Mouse (Mus musculus): ENCODE results near the gene Mrpl27. TPM values are rescaled to one million over a fixed set of nuclear protein-coding genes. Genes with fewer than 3 reads are reported as not detected.

Gene Mrpl27
- total and polyA plus RNA-seq, 3 experiments, result 26.2 to 70.6 (median 54.7) TPM

- ATAC-seq (ENCODE audit: extremely low read depth, insufficient number of reproducible peaks, low FRiP score, poor library complexity, severe bottlenecking), result no peak
- no peak for DNase-seq (ENCODE audit: low spot score)
- no peaks in the 10 kb centered on the region for H3K9me3 ChIP-seq (replicated peaks)
- no peak overlapping the region for H3K4me3 ChIP-seq (ENCODE audit: low read depth, low read length)
- TF ChIP-seq POLR2AphosphoS5 (IDR thresholded peaks at IDR 0.05; ENCODE audit: insufficient replicate concordance, low read depth, low read length) (no peak), GATA1 (IDR thresholded peaks at IDR 0.05; ENCODE audit: borderline replicate concordance, low read length) (no peak), TAL1 (conservative IDR thresholded peaks at IDR 0.05; ENCODE audit: low read depth, low read length) (no peak), GATA2 (IDR thresholded peaks at IDR 0.05; ENCODE audit: borderline replicate concordance, low read depth, low read length) (no peak), CTCF (IDR thresholded peaks at IDR 0.05; ENCODE audit: low read depth, low read length) (no peak)
- H3K36me3 ChIP-seq (replicated peaks), result no peaks in the 10 kb centered on the region
- H3K27me3 ChIP-seq (ENCODE audit: insufficient read depth, low read length), result peaks cover 5% of the 10 kb centered on the region
- H3K4me1 ChIP-seq (ENCODE audit: insufficient read depth, low read depth, low read length), result peaks cover 6% of the 10 kb centered on the region
Observed at GRCm38 (mm10) chr11:94620766-94621457, 32.7 kb upstream of the Mrpl27 start.

DNA sequence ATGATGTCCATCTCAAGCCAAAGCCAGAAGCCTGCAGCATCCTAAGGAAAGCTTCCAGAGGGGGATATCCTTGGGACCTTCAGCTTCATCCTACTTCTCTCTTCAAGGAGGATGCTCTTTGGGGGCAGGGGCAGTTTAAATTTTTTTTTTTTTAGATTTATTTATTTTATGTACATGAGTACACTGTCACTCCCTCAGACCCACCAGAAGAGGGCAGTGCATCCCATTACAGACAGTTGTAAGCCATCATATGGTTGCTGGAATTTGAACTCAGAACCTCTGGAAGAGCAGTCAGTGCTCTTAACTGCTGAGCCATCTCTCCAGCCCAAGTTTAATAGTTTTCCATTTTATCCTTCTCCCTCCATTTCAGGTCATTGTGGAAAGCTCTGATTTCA lies 32.1 kb upstream of the Mrpl27 start:
- DNase-seq (ENCODE audit: low spot score), result no peak
- Histone ChIP-seq H3K4me1 (ENCODE audit: insufficient read depth, low read depth, low read length) (peaks cover 6% of the 10 kb centered on the region), H3K27me3 (ENCODE audit: insufficient read depth, low read length) (peaks cover 4% of the 10 kb centered on the region; the same call in 1 of the 2 replicates), H3K9me3 (replicated peaks) (no peaks in the 10 kb centered on the region), H3K36me3 (replicated peaks) (no peaks in the 10 kb centered on the region), H3K4me3 (ENCODE audit: low read depth, low read length) (no peak overlapping the region)
- ATAC-seq (ENCODE audit: extremely low read depth, insufficient number of reproducible peaks, low FRiP score, poor library complexity, severe bottlenecking), result no peak
- TF ChIP-seq TAL1 (conservative IDR thresholded peaks at IDR 0.05; ENCODE audit: low read depth, low read length) (no peak), CTCF (IDR thresholded peaks at IDR 0.05; ENCODE audit: low read depth, low read length) (no peak)

DNA sequence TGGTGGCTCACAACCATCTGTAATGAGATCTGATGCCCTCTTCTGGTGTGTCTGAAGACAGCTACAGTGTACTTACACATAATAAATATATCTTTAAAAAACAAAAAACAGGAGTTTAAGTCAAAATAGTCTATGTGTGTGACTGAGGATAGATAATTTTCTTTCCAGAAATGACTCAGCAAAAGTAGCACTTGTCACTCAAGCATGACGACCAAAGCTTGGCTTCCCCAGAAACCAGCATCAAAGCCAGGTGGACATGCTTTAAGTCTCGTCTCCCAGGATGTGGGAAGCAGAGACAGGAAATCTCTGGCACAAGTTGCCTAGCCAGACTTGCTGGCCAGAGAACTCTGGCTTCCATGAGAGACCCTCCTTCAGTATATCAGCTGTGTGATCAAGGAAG lies 31.4 kb upstream of the Mrpl27 start:
- Histone ChIP-seq H3K4me3 (ENCODE audit: low read depth, low read length) (no peak overlapping the region), H3K9me3 (replicated peaks) (no peaks in the 10 kb centered on the region), H3K36me3 (replicated peaks) (no peaks in the 10 kb centered on the region), H3K27me3 (ENCODE audit: insufficient read depth, low read length) (peaks cover 4% of the 10 kb centered on the region; the same call in 1 of the 2 replicates), H3K4me1 (ENCODE audit: insufficient read depth, low read depth, low read length) (peaks cover 6% of the 10 kb centered on the region)
- ATAC-seq (ENCODE audit: extremely low read depth, insufficient number of reproducible peaks, low FRiP score, poor library complexity, severe bottlenecking) (no peak), DNase-seq (ENCODE audit: low spot score) (no peak)
- TF ChIP-seq GATA1 (IDR thresholded peaks at IDR 0.05; ENCODE audit: borderline replicate concordance, low read length) (no peak), POLR2AphosphoS5 (IDR thresholded peaks at IDR 0.05; ENCODE audit: insufficient replicate concordance, low read depth, low read length) (no peak), CTCF (IDR thresholded peaks at IDR 0.05; ENCODE audit: low read depth, low read length) (no peak), TAL1 (conservative IDR thresholded peaks at IDR 0.05; ENCODE audit: low read depth, low read length) (no peak), GATA2 (IDR thresholded peaks at IDR 0.05; ENCODE audit: borderline replicate concordance, low read depth, low read length) (no peak)

DNA sequence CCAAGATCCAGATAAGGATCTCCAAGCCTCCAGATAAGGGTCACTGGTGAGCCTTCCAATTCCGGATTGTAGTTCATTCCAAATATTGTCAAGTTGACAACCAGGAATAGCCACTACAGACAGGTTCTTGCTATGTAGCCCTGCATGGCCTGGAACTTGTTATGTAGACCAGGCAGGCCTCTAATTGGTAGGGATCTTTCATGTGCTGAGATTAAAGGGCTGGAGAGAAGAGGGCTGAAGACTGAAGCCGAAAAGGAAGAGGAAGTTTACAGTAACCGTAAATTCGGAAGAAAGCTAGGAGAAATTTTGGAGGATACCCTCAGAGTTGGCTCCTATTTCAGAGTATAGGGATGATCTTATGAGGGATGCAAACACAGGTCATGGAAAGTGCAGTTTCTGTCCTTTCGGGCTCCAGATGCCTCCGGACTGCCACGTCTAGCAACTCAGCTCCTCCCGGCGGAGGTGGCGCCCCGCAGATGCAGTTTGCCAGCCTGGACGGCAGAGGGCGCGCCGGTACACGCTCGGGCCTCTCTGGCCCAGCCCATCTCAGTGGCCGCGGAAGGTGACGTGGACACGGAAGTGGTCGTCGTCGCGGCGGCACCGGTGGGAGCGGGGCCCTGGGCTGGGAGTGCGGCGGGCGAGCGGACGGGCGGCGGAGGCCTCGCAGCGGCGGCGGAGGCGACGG lies 24.2 kb upstream of the Mrpl27 start, which contains the start of gene Lrrc59:
Lrrc59 (plus strand) TSS at position 569 of the 685 bp plus-strand sequence.
- no peaks in the 10 kb centered on the region for H3K9me3 ChIP-seq (replicated peaks)
- no peaks in the 10 kb centered on the region for H3K27me3 ChIP-seq (ENCODE audit: insufficient read depth, low read length)
- peaks cover 28% of the 10 kb centered on the region for H3K4me1 ChIP-seq (ENCODE audit: insufficient read depth, low read depth, low read length)
- no peak for TF ChIP-seq GATA1 (IDR thresholded peaks at IDR 0.05; ENCODE audit: borderline replicate concordance, low read length)
- peak; percentile 95 for TF ChIP-seq CTCF (IDR thresholded peaks at IDR 0.05; ENCODE audit: low read depth, low read length)
- H3K36me3 ChIP-seq (replicated peaks), result peaks cover 38% of the 10 kb centered on the region
- DNase-seq (ENCODE audit: low spot score), result peak; percentile 88
- peak within 1 kb of the TSS; percentile 94 for H3K4me3 ChIP-seq (ENCODE audit: low read depth, low read length)
- ATAC-seq (ENCODE audit: extremely low read depth, insufficient number of reproducible peaks, low FRiP score, poor library complexity, severe bottlenecking), result peak; percentile 94

DNA sequence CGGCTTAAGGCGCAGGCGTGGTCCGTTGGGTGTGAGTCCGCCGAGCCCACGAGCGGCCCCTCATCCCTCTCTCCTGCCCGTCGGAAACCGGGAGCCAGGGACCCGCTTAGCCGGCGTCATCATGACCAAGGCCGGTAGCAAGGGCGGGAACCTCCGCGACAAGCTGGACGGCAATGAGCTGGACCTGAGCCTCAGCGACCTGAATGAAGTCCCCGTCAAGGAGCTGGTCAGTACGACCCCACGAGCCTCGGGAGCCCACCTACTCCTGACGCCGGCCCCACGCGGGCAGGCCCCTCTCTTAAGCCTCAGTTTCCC lies 23.7 kb upstream of the Mrpl27 start:
- no peak for ATAC-seq (ENCODE audit: extremely low read depth, insufficient number of reproducible peaks, low FRiP score, poor library complexity, severe bottlenecking)
- Histone ChIP-seq H3K9me3 (replicated peaks) (no peaks in the 10 kb centered on the region), H3K4me1 (ENCODE audit: insufficient read depth, low read depth, low read length) (peaks cover 32% of the 10 kb centered on the region), H3K27me3 (ENCODE audit: insufficient read depth, low read length) (no peaks in the 10 kb centered on the region), H3K4me3 (ENCODE audit: low read depth, low read length) (peak overlapping the region; percentile 94), H3K36me3 (replicated peaks) (peaks cover 43% of the 10 kb centered on the region)
- TF ChIP-seq GATA1 (IDR thresholded peaks at IDR 0.05; ENCODE audit: borderline replicate concordance, low read length) (no peak), POLR2AphosphoS5 (IDR thresholded peaks at IDR 0.05; ENCODE audit: insufficient replicate concordance, low read depth, low read length) (no peak), GATA2 (IDR thresholded peaks at IDR 0.05; ENCODE audit: borderline replicate concordance, low read depth, low read length) (no peak), CTCF (IDR thresholded peaks at IDR 0.05; ENCODE audit: low read depth, low read length) (no peak), TAL1 (conservative IDR thresholded peaks at IDR 0.05; ENCODE audit: low read depth, low read length) (no peak)
- no peak for DNase-seq (ENCODE audit: low spot score)

DNA sequence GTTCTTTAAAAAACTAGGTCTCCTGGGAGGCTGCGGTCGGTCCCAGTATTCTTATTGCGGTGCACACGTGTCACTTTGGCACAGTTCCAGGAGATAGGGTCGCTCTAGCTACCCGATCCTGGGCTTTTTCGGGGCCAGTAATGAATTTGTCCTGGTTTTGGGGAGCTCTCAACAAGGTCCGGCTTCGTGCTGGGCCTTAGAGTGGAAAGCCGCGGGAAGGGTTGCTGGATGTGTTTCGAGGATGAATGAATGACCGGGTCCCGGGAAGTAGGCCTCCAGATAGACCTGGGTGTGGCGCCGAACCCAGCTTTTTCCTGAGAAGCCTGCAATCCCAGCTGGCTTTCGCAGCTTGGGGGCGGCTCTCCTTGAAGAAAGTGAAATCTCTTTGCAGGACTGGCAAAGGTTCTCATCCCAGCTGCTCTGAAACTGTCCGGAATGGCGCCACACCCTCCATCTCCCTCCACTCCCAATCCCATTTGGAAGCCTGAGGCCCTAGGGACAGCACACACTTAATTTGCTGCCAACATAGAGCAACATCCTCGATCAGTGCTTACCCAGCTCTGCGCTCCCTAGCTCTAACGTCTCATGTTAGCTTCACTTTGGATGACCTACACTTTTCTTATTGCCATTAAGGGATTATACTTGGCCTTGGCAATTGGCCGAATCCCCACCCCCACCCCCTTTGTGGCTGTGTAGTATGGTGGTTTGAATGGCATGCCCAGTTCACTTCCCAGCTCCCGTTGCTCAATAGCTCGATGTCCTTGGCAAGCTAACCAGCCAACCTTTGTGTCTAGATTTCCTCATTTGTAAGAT lies 23.2 kb upstream of the Mrpl27 start:
- DNase-seq (ENCODE audit: low spot score), result peak; percentile 34

More for the DNA sequence above, 23.2 kb upstream of the Mrpl27 start:
- no peak for ATAC-seq (ENCODE audit: extremely low read depth, insufficient number of reproducible peaks, low FRiP score, poor library complexity, severe bottlenecking)
- Histone ChIP-seq H3K9me3 (replicated peaks) (no peaks in the 10 kb centered on the region), H3K36me3 (replicated peaks) (peaks cover 48% of the 10 kb centered on the region), H3K27me3 (ENCODE audit: insufficient read depth, low read length) (no peaks in the 10 kb centered on the region), H3K4me1 (ENCODE audit: insufficient read depth, low read depth, low read length) (peaks cover 32% of the 10 kb centered on the region), H3K4me3 (ENCODE audit: low read depth, low read length) (peak overlapping the region; percentile 94)
- TF ChIP-seq CTCF (IDR thresholded peaks at IDR 0.05; ENCODE audit: low read depth, low read length) (no peak), GATA1 (IDR thresholded peaks at IDR 0.05; ENCODE audit: borderline replicate concordance, low read length) (no peak), GATA2 (IDR thresholded peaks at IDR 0.05; ENCODE audit: borderline replicate concordance, low read depth, low read length) (no peak), POLR2AphosphoS5 (IDR thresholded peaks at IDR 0.05; ENCODE audit: insufficient replicate concordance, low read depth, low read length) (no peak), TAL1 (conservative IDR thresholded peaks at IDR 0.05; ENCODE audit: low read depth, low read length) (no peak)
